Mouse (Mus musculus) CD8-positive naive resting alpha-beta T cell, adult 2 months (primary cell): ENCODE results near the gene Mark4.

ENCODE experiments used
- DNase-seq, 2 experiments: peaks; one replicate each; pipeline ENCODE4 v3.0.0; 2022; ENCODE audit warnings: low read depth in 2 of 2, low spot score in 2 of 2

Mark4 gene

DNA sequence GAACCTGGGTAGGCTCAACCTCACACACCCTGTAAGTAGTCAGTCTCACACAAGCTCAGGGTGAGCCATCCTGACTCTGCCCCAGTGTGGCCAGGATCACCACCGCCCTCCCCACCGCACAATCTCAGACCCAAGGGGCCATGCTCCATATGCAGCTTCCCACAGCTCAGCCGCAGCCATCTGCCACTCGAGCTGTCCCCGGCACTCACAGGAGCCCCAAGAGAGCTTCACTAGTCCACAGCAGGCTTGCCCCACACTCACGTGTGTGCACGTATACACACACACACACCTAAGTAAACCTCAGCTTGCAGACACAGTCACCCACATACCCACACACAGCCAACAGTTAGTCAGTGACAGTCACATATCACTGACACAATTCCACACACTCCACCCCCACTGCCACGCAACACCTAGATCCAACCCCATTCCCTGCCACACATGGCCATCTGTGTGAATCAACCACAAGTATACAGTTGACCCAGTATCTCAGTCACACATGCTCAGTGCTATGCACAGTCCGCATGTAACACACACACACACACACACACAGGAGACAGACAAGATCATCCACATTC is 56.0 kb downstream of the Mark4 start:
- DNase-seq, result no peak

DNA sequence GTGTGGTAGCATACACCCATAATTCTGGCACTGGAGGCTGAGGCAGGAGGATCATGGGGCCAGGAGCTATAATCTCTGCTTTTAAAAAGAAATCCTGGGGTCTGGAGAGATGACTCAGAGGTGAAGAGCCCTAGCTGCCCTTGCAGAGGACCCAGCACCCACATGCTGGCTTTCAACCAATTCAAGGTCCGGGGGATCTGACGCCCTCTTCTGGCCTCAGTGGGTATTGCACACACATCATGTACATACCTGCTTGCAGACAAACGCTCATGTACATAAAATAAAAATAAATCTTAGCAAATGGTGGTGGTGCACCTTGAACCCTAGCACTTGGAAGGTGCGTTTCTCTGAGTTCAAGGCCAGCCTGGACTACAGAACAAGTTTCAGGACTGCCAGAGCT is 57.7 kb downstream of the Mark4 start:
- no peak for DNase-seq

DNA sequence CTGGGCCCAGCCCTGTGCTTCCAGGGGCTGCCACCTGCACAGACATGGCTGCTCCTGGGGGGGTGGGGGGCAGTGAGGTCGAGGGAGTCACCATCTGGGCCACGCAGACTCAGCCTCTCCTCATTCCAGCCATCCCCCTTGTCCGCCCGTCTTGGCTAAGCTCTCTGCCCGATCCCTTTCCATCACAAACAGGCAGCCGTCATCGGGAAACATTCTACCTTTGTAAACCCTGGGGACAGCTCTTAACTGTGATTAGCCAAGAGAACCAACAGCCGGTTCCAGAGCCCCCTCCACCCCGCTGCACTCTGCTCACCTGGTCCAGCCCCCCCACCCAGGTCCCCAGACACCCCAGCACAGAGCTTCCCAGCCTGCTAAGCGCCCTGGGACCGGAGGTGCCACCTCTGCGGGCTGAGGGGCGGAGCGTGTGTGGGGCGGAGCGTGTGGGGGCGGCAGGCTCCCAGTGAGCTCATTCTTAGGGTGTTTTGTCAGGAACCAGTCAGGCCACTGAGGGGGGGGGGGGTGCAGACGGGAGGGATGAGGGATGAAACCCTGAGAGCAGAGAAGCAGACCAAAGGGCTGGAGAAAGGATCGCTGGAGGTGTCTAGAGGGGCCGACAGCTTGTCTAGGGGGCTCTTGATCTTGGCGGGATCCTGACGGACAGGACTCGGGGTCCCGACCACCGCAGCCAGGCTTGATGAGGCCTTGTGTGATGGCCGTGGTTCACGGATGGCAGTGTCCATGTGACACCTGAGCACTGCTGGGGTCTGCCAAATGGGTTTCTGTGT is 58.9 kb downstream of the Mark4 start:
- peak; percentile 16 to 45 for DNase-seq

DNA sequence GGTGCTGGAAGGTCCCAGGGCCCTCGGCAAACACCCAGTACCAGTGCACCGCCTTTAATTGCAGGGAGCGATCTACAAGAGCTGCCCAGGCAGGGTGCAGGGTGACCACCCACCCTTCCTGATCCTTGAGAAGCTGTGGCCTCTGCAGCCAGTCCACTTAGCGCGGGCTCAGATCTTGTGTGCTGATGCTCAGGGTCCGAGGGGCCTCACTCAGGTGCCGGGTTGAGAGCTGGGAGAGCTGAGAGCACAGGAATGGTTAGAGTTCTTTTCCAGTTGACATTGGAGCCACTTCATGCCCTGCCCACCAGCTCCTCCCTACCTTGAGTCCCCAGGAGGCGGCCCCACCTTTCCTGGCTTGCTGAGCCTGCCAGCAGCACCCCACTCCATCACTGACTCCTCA is 64.1 kb downstream of the Mark4 start:
- DNase-seq, result no peak

DNA sequence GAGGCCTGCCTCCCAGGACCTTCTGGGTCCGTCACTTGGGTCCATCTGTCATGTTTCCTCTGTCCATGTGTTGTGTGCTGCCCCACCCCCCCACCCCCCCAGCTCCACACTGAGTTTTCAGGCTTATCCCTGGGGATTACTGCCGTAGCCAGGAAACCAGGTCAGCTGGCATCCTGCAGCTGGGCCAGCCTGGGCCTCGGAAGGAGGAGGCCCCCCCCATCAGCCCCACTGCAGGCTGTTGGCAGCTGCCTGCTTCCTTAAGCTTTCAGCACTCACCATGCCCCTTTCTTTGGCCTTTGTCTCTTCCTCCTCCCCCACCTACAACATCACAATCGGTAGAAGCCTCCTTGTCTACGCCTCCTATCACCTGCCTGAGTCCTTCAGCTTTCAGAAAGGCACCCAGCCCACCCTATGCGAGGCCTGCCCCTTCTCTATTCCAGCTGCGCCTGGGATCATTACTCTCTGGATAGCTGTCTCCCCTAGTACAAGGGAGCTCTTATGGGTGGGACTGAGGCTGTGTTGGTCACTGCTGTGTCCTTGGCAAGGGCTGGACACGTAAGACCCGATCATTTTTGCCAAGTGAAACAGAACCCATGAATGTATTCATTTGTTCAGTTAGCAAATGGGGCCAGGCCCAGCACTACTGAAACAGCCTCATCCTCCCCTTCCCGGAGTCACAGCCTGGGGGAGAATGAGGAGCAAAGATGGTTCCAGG is 69.8 kb downstream of the Mark4 start:
- no peak for DNase-seq

DNA sequence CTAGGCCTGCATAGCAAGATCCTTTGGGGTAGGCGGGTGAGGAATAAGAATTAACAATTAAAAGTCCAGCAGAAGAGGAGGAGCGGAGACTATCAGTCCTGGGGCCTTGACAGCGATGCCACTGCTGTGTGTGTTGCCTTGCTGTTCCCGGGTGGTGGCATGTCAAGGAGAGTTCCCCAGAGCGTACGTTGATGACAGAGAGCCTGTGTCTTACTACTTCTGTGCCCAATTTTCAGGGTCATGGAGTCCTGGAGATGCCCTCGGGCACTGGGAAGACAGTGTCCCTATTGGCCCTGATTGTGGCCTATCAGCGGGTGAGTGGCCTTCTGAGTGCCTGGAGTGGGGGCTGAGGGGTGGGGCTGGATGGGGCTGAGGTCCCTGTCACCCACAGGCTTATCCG is 74.9 kb downstream of the Mark4 start:
- no peak for DNase-seq

DNA sequence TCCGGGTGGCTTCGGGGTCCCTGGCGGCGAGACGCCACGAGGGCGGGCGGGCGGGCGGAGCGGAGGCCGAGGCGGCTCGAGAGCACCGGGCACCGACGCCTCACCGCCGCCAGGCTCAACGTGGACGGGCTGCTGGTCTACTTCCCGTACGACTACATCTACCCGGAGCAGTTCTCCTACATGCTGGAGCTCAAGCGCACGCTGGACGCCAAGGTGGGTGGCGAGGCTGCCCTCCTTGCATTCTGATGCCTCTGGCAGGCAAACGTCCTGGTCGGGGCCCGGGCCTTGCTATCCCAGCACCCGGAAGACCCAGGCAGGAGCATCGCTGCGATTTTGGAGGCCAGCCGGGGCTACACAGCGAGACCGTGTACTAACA is 76.5 kb downstream of the Mark4 start:
- peak in 1 of 2 experiments; percentile 20 for DNase-seq

DNA sequence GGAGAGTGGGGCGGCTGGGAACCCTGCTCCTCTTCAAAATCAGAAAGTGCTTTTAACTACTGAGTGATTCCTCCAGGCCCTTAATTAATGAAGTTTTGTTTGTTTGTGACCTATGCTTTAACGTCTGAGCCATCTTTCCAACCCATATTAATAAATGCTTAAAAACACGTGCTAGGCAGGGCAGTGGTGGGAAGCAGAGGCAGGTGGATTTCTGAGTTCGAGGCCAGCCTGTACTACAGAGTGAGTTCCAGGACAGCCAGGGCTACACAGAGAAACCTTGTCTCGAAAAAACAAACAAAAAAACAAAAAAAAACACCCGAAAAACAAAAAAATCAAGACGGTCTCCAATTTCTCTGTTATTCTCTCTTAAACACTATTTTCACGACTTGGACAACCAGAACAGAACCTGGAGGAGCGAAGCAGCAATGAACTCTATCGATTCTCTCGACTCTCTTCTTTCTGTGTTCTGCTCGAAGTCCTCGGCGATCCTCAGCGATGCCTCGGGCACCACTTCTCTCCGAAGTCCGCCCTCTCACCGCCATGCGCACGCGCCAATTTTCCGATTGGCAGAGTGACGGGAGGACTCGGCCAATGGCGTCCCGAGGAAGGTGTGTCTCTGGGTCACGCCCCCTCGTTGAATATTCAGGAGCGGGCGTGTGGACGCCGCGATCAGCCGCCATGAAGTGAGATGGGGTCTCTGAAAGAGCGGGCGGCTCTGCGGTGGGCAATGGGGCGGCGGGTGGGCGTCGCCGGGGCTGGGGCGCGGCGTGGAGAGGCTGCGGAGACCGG is 77.0 kb downstream of the Mark4 start, which contains the start of gene Ercc2:
Ercc2 (plus strand) TSS at position 634 of the 789 bp plus-strand sequence.
- DNase-seq, result peak; percentile 97 to 98

DNA sequence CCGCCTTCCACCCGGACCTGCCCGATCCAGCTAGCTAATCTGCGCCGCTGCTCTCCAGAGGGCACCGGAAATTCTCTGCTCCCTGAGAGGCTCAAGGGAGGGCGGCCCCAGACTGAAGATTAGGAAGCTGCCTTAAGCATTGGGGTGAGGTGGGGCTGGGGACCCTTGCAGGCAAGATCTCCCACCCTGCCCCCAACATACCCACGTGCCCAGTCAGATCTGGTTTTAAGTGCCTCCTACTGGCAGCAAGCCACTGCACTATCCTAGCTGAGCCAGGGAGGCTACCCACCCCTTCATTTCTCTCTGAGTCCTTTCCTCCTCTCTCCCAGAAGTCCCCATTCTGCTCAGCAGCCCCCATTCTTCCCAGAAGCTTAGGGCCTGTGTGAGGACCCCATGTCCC is 80.6 kb downstream of the Mark4 start:
- no peak for DNase-seq

DNA sequence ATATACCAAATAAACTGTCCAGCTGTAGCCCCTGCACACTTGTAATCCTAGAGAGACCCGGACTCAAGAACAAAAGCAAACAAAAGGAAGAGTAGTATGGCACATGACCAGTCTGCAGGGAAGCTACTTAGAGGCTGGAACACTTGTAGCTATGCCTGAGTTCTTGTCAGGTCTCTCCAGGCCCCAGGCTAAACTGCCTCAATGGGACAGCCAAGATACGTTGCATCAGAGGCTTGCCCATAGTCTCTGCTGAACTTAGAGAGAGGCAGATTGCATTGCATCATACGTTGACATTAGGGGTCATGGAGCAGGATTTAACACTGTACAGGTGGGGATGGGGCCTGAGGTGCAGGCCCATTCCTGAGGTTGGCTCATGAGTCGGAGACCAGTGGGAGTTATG is 82.6 kb downstream of the Mark4 start:
- DNase-seq, result no peak

DNA sequence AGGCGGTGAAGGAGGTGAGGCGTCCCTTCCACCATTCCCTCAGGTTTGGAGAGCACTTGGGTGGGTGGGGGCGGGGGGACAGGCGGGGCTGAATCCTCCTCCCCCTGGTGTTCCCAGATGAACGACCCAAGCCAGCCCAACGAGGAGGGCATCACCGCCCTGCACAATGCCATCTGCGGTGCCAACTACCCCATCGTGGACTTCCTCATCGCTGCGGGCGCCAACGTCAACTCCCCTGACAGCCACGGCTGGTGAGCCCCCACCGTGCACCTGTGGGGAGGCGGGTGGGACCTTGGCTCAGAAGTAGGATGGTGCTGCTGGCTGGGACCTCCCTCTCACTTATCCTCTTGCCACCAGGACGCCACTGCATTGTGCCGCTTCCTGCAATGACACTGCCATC is 83.3 kb downstream of the Mark4 start:
- no peak for DNase-seq
